Mouse (Mus musculus): ENCODE measurements around the gene Myo5a. TPM values are rescaled to one million over a fixed set of nuclear protein-coding genes. Genes with fewer than 3 reads are reported as not detected.

The Myo5a gene
- polyA plus RNA-seq, 1 experiment = 5.8 TPM

DNA sequence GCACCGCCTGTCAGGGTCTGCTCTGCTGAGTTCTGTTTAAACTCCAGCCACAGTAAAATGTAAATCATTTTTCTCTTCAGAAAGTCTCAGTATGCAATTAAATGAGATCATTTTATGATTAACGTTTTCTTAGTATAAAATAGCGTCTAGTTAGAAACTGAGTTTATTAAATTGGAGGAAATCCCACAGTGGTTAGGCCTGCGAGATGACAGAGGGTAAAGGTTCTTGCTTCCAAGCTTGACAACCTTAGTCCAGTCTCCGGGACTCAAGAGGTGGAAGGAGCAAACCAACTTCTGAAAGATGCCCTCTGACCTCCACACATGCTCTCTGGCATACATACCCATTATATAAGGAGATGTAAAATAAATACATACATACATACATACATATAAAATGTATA, 15.8 kb upstream of the Myo5a start:
- WGBS = 92% methylated on average over 5 of the region's 5 CpGs
- TF ChIP-seq POLR2A (IDR thresholded peaks at IDR 0.05; ENCODE audit: borderline replicate concordance, extremely low read depth, low read depth, low read length) (no peak), CTCF (IDR thresholded peaks at IDR 0.05; ENCODE audit: insufficient read depth, low read length) (no peak)
- H3K4me3 ChIP-seq (replicated peaks; ENCODE audit: extremely low read depth, low read depth, low read length) = no peak overlapping the region
- no peak for DNase-seq
- H3K4me1 ChIP-seq (ENCODE audit: control insufficient read depth, insufficient read depth, low read length) = no peaks in the 10 kb centered on the region; the same call in none of the 2 replicates

DNA sequence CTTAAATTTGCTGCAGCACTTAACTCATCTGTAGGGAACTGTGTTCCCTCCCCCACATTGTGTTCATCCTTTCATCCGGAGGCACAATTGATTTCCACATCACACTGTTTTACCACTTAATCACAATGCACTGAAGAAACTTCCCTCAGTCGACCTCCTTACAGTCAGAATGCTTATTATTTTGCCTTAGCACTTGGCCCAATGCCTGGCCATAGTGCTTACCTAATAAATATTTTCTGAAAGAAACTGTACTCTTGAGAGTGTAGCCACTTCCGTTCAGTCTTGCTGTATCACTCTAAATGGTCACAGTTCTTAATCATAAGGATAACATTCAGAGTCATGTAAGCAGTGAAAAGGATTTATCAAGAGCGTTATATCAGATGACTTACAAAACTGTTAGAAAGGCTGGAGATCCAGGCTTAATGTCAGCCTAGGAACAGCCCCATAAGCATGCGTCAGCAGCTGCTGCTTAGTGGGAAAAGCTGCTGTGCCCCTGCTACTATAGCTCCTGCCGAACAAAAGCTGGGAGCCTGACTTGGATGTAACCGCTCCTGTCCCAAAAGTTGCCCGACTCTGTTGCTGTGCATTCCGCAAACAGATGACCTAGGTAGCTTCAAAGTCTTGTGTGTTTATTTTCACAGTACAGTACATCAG, 6.0 kb upstream of the Myo5a start:
- TF ChIP-seq POLR2A (IDR thresholded peaks at IDR 0.05; ENCODE audit: borderline replicate concordance, extremely low read depth, low read depth, low read length) (no peak), CTCF (IDR thresholded peaks at IDR 0.05; ENCODE audit: insufficient read depth, low read length) (no peak)
- no peak for DNase-seq
- Histone ChIP-seq H3K4me3 (replicated peaks; ENCODE audit: extremely low read depth, low read depth, low read length) (no peak overlapping the region), H3K4me1 (ENCODE audit: control insufficient read depth, insufficient read depth, low read length) (no peaks in the 10 kb centered on the region)
- WGBS = 50% methylated on average over 9 of the region's 9 CpGs

DNA sequence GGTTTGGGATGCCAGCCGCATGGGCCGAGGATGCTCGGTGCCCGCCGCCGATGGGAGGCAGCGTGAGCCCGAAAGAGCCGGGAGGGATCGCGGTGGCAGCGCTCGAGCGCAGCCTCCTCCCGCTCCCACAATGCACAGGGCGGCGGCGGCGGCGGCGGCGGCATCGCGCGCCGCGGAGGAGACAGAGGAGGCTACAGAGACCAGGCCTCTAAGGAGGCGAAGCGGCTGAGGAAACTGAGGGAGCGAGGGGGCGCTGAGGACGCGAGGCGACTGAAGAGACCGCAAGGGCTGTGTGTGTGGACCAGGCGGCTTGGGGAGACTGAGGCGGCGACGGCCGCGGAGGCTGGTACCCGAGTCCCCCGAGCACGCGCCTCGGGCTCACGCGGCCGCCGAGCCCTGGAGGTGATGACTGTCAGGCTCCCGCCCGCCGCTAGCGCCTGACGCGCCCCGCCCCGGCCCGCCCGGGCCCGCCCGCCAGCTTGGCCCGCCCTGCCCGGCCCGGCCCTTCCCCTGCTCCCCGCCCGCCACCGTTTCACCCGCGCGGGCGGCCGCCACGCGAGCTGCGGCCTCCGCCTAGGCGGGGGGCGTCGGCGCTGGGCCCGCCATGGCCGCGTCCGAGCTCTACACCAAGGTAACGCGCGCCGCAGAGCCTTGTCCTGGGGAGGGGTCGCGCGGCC, 352 bp downstream of the Myo5a start:
- H3K4me3 ChIP-seq (replicated peaks; ENCODE audit: extremely low read depth, low read depth, low read length) = peak overlapping the region; percentile 69
- WGBS = under 1% methylated on average over 86 of the region's 92 CpGs
- peak; percentile 69 for DNase-seq
- peaks cover 7% of the 10 kb centered on the region for H3K4me1 ChIP-seq (ENCODE audit: control insufficient read depth, insufficient read depth, low read length)
- TF ChIP-seq CTCF (IDR thresholded peaks at IDR 0.05; ENCODE audit: insufficient read depth, low read length) (no peak), POLR2A (IDR thresholded peaks at IDR 0.05; ENCODE audit: borderline replicate concordance, extremely low read depth, low read depth, low read length) (no peak)

DNA sequence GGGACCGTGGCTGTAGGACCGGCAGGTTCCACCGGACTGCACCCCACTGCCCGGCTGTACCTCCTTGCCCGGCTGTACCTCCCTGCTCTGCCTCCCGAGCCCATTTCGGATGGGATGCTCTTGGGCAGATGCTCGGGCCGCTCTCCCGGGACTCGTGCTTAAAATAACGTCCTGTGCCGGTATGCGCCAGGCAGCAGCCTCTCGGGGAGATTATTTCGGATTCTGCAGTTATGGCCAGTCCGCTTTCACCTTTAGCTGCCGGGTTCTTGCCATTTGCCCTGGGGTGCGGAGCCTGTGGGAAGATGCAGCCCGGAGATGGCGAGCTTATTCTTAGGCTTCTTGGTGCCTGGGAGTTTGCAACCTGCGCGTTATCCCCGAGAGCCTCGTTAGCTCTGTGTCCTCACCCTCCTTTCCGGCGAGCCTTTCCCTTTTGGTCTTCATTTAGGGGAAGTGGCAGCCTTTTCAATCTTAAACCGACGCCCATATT, 934 bp downstream of the Myo5a start:
- 1% methylated on average over 29 of the region's 29 CpGs for WGBS
- TF ChIP-seq CTCF (IDR thresholded peaks at IDR 0.05; ENCODE audit: insufficient read depth, low read length) (no peak), POLR2A (IDR thresholded peaks at IDR 0.05; ENCODE audit: borderline replicate concordance, extremely low read depth, low read depth, low read length) (no peak)
- no peak for DNase-seq

DNA sequence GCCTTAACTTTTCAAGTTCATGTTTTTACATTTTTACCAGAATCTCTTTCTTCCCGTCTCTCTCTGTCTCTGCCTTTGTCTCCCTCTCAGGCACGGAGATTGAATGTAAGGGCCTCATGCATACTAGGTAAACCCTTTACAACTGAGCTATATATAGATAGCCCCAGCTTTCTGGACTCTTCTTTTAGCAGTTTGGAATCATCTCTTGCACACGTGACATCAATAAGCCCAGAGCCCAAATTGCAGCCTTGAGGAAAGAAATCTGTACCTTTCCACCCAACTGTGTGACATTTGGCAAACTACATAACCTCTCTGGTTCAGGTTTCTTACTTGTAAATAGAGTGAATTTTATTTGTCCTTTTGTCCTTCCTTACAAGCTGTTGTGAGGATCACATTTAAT, 1.5 kb downstream of the Myo5a start:
- 67% methylated on average over 3 of the region's 3 CpGs for WGBS
- TF ChIP-seq CTCF (IDR thresholded peaks at IDR 0.05; ENCODE audit: insufficient read depth, low read length) (no peak), POLR2A (IDR thresholded peaks at IDR 0.05; ENCODE audit: borderline replicate concordance, extremely low read depth, low read depth, low read length) (no peak)
- DNase-seq = no peak
- H3K4me1 ChIP-seq (ENCODE audit: control insufficient read depth, insufficient read depth, low read length) = peaks cover 7% of the 10 kb centered on the region
- no peak overlapping the region for H3K4me3 ChIP-seq (replicated peaks; ENCODE audit: extremely low read depth, low read depth, low read length)

More for the DNA sequence above, 934 bp downstream of the Myo5a start:
- Histone ChIP-seq H3K4me1 (ENCODE audit: control insufficient read depth, insufficient read depth, low read length) (peaks cover 7% of the 10 kb centered on the region), H3K4me3 (replicated peaks; ENCODE audit: extremely low read depth, low read depth, low read length) (peak overlapping the region; percentile 69)

DNA sequence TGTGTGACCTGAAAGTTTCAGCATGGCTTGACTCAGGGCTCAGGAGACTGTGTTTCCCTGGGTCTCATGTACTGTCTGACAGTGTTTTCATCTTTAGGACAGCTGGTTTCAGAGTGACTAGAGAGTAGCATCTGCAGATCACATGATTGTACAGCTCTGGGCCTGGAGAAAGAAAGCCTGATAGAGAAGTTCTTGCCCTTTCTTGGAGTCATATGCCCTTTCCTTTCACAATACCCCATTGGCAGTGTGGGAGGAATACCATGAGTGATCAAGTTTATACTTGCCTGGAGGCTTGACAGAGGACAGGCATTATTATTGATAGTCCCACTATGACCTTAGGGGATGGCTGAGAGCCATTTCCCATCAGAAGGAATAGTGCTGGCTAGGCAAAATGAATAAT, 6.4 kb downstream of the Myo5a start:
- DNase-seq = no peak
- Histone ChIP-seq H3K4me1 (ENCODE audit: control insufficient read depth, insufficient read depth, low read length) (no peaks in the 10 kb centered on the region), H3K4me3 (replicated peaks; ENCODE audit: extremely low read depth, low read depth, low read length) (no peak overlapping the region)
- TF ChIP-seq POLR2A (IDR thresholded peaks at IDR 0.05; ENCODE audit: borderline replicate concordance, extremely low read depth, low read depth, low read length) = no peak
- TF ChIP-seq CTCF (IDR thresholded peaks at IDR 0.05; ENCODE audit: insufficient read depth, low read length) = no peak

DNA sequence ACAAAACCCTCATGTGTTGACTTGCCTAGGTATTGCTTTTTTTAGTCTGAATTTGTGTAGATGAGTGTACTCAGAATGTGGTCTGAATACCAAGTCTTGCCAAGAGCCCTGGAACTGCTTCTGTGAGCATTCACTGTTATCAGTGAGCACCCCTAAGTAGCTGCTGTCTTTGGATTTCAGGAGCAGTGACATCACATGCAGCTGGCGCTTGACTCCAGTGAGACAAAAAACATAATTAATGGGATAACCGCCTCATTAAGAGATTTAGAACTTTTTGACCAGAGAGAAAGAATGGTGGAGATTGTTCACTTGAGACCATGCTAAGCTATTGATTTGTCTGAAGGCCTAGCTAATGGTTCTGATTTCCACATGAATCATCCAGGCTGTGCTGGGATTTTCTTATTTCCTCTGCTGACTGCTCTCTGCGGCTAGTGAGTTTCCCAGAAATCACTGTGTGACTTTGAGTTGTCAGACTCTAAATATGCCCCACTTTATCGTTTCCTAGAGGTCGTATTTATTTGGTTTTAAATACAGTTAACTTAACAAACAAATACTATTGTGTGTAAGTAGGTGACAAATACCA, 14.5 kb downstream of the Myo5a start:
- no peaks in the 10 kb centered on the region for H3K4me1 ChIP-seq (ENCODE audit: control insufficient read depth, insufficient read depth, low read length)
- no peak for DNase-seq
- no peak overlapping the region for H3K4me3 ChIP-seq (replicated peaks; ENCODE audit: extremely low read depth, low read depth, low read length)
- TF ChIP-seq POLR2A (IDR thresholded peaks at IDR 0.05; ENCODE audit: borderline replicate concordance, extremely low read depth, low read depth, low read length) = no peak
- no peak for TF ChIP-seq CTCF (IDR thresholded peaks at IDR 0.05; ENCODE audit: insufficient read depth, low read length)
- WGBS = 64% methylated on average over 5 of the region's 5 CpGs

DNA sequence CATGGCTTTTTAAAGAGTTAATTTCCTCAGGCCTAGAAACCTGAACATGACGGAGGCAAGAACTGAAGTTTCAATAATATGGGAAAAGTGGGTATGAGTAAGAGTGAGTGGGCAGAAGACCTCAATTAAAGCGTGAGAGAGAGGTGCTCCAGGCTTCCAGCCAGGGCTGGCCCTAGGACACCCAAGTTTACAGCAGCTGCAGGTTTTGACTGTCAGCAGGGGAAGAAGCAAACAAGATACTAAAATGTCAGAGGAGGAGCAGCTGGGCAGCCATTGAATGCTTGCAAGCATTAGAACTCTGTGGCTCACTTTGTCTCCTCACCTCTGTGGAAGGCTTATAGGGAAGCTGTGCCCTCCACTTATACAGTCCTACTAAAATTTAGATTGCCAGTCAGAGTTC, 17.0 kb downstream of the Myo5a start:
- TF ChIP-seq CTCF (IDR thresholded peaks at IDR 0.05; ENCODE audit: insufficient read depth, low read length) (no peak), POLR2A (IDR thresholded peaks at IDR 0.05; ENCODE audit: borderline replicate concordance, extremely low read depth, low read depth, low read length) (no peak)
- no peak for DNase-seq
- Histone ChIP-seq H3K4me1 (ENCODE audit: control insufficient read depth, insufficient read depth, low read length) (no peaks in the 10 kb centered on the region), H3K4me3 (replicated peaks; ENCODE audit: extremely low read depth, low read depth, low read length) (no peak overlapping the region)
- WGBS = 79% methylated on average over 2 of the region's 2 CpGs

DNA sequence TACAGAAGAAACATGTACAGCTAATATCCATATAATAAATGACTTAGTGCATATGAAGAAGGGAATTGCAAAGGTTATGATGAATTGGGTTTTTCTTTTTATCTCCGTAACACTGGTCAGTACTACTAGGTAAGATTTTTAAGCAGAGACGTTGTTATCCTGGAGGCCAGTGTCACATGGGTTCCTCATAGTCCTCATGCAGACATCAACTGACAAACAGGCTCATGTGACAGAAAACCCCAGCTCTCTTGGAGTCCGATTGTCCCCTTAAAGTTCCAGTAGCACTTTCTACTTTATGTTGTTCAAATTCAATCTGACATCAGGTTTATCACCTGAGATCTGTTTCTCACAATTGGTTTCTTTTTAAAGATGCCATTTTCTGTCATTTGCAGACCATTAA, 18.5 kb downstream of the Myo5a start:
- TF ChIP-seq CTCF (IDR thresholded peaks at IDR 0.05; ENCODE audit: insufficient read depth, low read length) (no peak), POLR2A (IDR thresholded peaks at IDR 0.05; ENCODE audit: borderline replicate concordance, extremely low read depth, low read depth, low read length) (no peak)
- WGBS = 77% methylated on average over 3 of the region's 3 CpGs
- Histone ChIP-seq H3K4me1 (ENCODE audit: control insufficient read depth, insufficient read depth, low read length) (no peaks in the 10 kb centered on the region), H3K4me3 (replicated peaks; ENCODE audit: extremely low read depth, low read depth, low read length) (no peak overlapping the region)
- DNase-seq = no peak
